Mouse (Mus musculus): ENCODE measurements around the gene Krtap27-1.

Krtap27-1 gene

GRCm38 (mm10) chr16:88671571-88671970, at the start of gene Krtap27-1:
Krtap27-1 (minus strand) TSS chr16:88671671.
- no peak for ATAC-seq (ENCODE audit: insufficient number of reproducible peaks, low FRiP score, low TSS enrichment)

- no peak for ATAC-seq (ENCODE audit: insufficient number of reproducible peaks, low FRiP score, low TSS enrichment)
Observed at GRCm38 (mm10) chr16:88720031-88720430, 48.6 kb upstream of the Krtap27-1 start.

- ATAC-seq (ENCODE audit: insufficient number of reproducible peaks, low FRiP score, low TSS enrichment) = no peak
Observed at GRCm38 (mm10) chr16:88716549-88716948, 45.1 kb upstream of the Krtap27-1 start.

- ATAC-seq (ENCODE audit: insufficient number of reproducible peaks, low FRiP score, low TSS enrichment) = no peak
Observed at GRCm38 (mm10) chr16:88711245-88711644, 39.8 kb upstream of the Krtap27-1 start.

GRCm38 (mm10) chr16:88710757-88711156, 39.3 kb upstream of the Krtap27-1 start:
- ATAC-seq (ENCODE audit: insufficient number of reproducible peaks, low FRiP score, low TSS enrichment) = no peak

- no peak for ATAC-seq (ENCODE audit: insufficient number of reproducible peaks, low FRiP score, low TSS enrichment)
Observed at GRCm38 (mm10) chr16:88707496-88708012, 36.1 kb upstream of the Krtap27-1 start, which contains the start of gene 2310061N02Rik. 2310061N02Rik (minus strand) TSS chr16:88707962.

- no peak for ATAC-seq (ENCODE audit: insufficient number of reproducible peaks, low FRiP score, low TSS enrichment)
Observed at GRCm38 (mm10) chr16:88701072-88701864, 29.8 kb upstream of the Krtap27-1 start.

- no peak for ATAC-seq (ENCODE audit: insufficient number of reproducible peaks, low FRiP score, low TSS enrichment)
Observed at GRCm38 (mm10) chr16:88696256-88696655, 24.8 kb upstream of the Krtap27-1 start.

GRCm38 (mm10) chr16:88681282-88681681, 9.8 kb upstream of the Krtap27-1 start:
- no peak for ATAC-seq (ENCODE audit: insufficient number of reproducible peaks, low FRiP score, low TSS enrichment)

- no peak for ATAC-seq (ENCODE audit: insufficient number of reproducible peaks, low FRiP score, low TSS enrichment)
Observed at GRCm38 (mm10) chr16:88679099-88679498, 7.6 kb upstream of the Krtap27-1 start.

GRCm38 (mm10) chr16:88657426-88657825, 14.0 kb downstream of the Krtap27-1 start:
- ATAC-seq (ENCODE audit: insufficient number of reproducible peaks, low FRiP score, low TSS enrichment) = no peak

- no peak for ATAC-seq (ENCODE audit: insufficient number of reproducible peaks, low FRiP score, low TSS enrichment)
Observed at GRCm38 (mm10) chr16:88651952-88652351, 19.5 kb downstream of the Krtap27-1 start.

GRCm38 (mm10) chr16:88651082-88651481, 20.4 kb downstream of the Krtap27-1 start:
- no peak for ATAC-seq (ENCODE audit: insufficient number of reproducible peaks, low FRiP score, low TSS enrichment)

- no peak for ATAC-seq (ENCODE audit: insufficient number of reproducible peaks, low FRiP score, low TSS enrichment)
Observed at GRCm38 (mm10) chr16:88647358-88647846, 24.1 kb downstream of the Krtap27-1 start, which contains the start of gene Krtap26-1. Krtap26-1 (minus strand) TSS chr16:88647796.

GRCm38 (mm10) chr16:88646366-88647111, 24.9 kb downstream of the Krtap27-1 start:
- no peak for ATAC-seq (ENCODE audit: insufficient number of reproducible peaks, low FRiP score, low TSS enrichment)

GRCm38 (mm10) chr16:88640053-88640452, 31.4 kb downstream of the Krtap27-1 start:
- no peak for ATAC-seq (ENCODE audit: insufficient number of reproducible peaks, low FRiP score, low TSS enrichment)

GRCm38 (mm10) chr16:88635142-88635541, 36.3 kb downstream of the Krtap27-1 start:
- ATAC-seq (ENCODE audit: insufficient number of reproducible peaks, low FRiP score, low TSS enrichment) = no peak

- ATAC-seq (ENCODE audit: insufficient number of reproducible peaks, low FRiP score, low TSS enrichment) = no peak
Observed at GRCm38 (mm10) chr16:88631474-88631873, 40.0 kb downstream of the Krtap27-1 start.

GRCm38 (mm10) chr16:88627566-88627965, 43.9 kb downstream of the Krtap27-1 start, which contains the start of gene 2310079G19Rik:
2310079G19Rik (minus strand) TSS chr16:88627666.
- no peak for ATAC-seq (ENCODE audit: insufficient number of reproducible peaks, low FRiP score, low TSS enrichment)
